In genomic region chr5:98523783-98524182, GRCm38 (mm10) we compare ENCODE assay signal across 23 mouse cellular contexts. TPM values are rescaled to one million over a fixed set of nuclear protein-coding genes. Genes with fewer than 3 reads are reported as not detected.
DNase-seq lines count a peak whose midpoint lies in the region; ATAC-seq and TF ChIP-seq lines count a peak whose summit lies in the region.
"Had no signal": no experiment of that assay in that cellular context is flagged by ENCODE, and none has a peak within 500 bp of the region (broad histone marks: within the 10 kb centered on the region; RNA-seq: fewer than 3 reads in every experiment).

No protein-coding gene starts in this region.

- TF ChIP-seq CTCF in kidney, adult 2 months (conservative IDR thresholded peaks at IDR 0.05; ENCODE audit: insufficient read depth, insufficient read length, low read depth, low read length), result no peak
- TF ChIP-seq CTCF in intestine, postnatal 0 days (IDR thresholded peaks at IDR 0.05; ENCODE audit: low read depth), result no peak

- H3K4me1 ChIP-seq in kidney, adult 2 months (ENCODE audit: control insufficient read depth, insufficient read depth, low read length), result 0 out of 2 replicates have a peak, but pooled peaks cover 2% of the 10 kb centered on the region
- H3K4me1 ChIP-seq in intestine, postnatal 0 days (replicated peaks; ENCODE audit: control insufficient read depth, insufficient read depth, low read length), result no peaks in the 10 kb centered on the region
- H3K4me1 ChIP-seq: embryonic facial prominence, embryonic 10.5 days; forebrain, embryonic 13.5 days; hindbrain, embryonic 10.5 days had no signal

- TF ChIP-seq POLR2A in kidney, adult 2 months (IDR thresholded peaks at IDR 0.05; ENCODE audit: low read depth, low read length), result no peak

- no peak overlapping the region for H3K4me3 ChIP-seq in kidney, adult 2 months (ENCODE audit: insufficient read depth, low read depth, low read length)
- H3K4me3 ChIP-seq in intestine, postnatal 0 days (ENCODE audit: low read depth, low read length), result no peak overlapping the region
- H3K4me3 ChIP-seq: embryonic facial prominence, embryonic 10.5 days; forebrain, embryonic 13.5 days; gastrocnemius, adult 2 months; heart, embryonic 12.5 days; hindbrain, embryonic 10.5 days had no signal

- H3K36me3 ChIP-seq in kidney, adult 2 months (ENCODE audit: control insufficient read depth, insufficient read depth, low read length), result no peaks in the 10 kb centered on the region
- no peaks in the 10 kb centered on the region for H3K36me3 ChIP-seq in intestine, postnatal 0 days (ENCODE audit: control insufficient read depth, insufficient read depth)
- H3K36me3 ChIP-seq: embryonic facial prominence, embryonic 10.5 days; G1E; heart, embryonic 12.5 days; hindbrain, embryonic 10.5 days had no signal

- peak; percentile 53; the same call in 1 of the 2 replicates for ATAC-seq in intestine, postnatal 0 days
- ATAC-seq: CD4-positive, CD25-positive, alpha-beta regulatory T cell, adult 4 months; forebrain, embryonic 13.5 days; forebrain, postnatal 0 days had no signal

- 46% methylated on average over 1 of the region's 1 CpGs for WGBS in kidney, adult 2 months
- WGBS in intestine, postnatal 0 days, result 70% methylated on average over 1 of the region's 1 CpGs

- no peak overlapping the region for H3K9ac ChIP-seq in intestine, postnatal 0 days (ENCODE audit: low read depth, low read length)
- H3K9ac ChIP-seq: forebrain, embryonic 13.5 days; forebrain, postnatal 0 days; heart, embryonic 12.5 days had no signal

- no peaks in the 10 kb centered on the region for H3K9me3 ChIP-seq in intestine, postnatal 0 days (ENCODE audit: control insufficient read depth)
- H3K9me3 ChIP-seq: embryonic facial prominence, embryonic 10.5 days; forebrain, embryonic 13.5 days; heart, embryonic 12.5 days; hindbrain, embryonic 10.5 days had no signal

- no peak overlapping the region for H3K4me2 ChIP-seq in intestine, postnatal 0 days (replicated peaks; ENCODE audit: low read depth)
- H3K4me2 ChIP-seq: forebrain, embryonic 13.5 days; heart, embryonic 12.5 days had no signal

- H3K27ac ChIP-seq in kidney, adult 2 months (ENCODE audit: insufficient read depth, low read depth, low read length), result no peak overlapping the region
- no peak overlapping the region for H3K27ac ChIP-seq in intestine, postnatal 0 days (ENCODE audit: low read depth, low read length)
- H3K27ac ChIP-seq: embryonic facial prominence, embryonic 10.5 days; forebrain, embryonic 13.5 days; gastrocnemius, adult 2 months; hindbrain, embryonic 10.5 days had no signal

- DNase-seq in kidney, adult 2 months, result peak; percentile 62
- DNase-seq in kidney, adult 18-20 months, result no peak
- peak; percentile 6 for DNase-seq in kidney, postnatal 14 days
- DNase-seq in kidney, adult 11 months, result no peak
- no peak for DNase-seq in right cerebral cortex, postnatal 36 days (ENCODE audit: low spot score in 2 of 2)
- no peak for DNase-seq in ovary, postnatal 10 days (ENCODE audit: low spot score)
- DNase-seq: adrenal gland, adult 8-10 months; adrenal gland, postnatal 36 days; B cell, adult 2 months; cerebellum, adult 2 months; cerebellum, postnatal 10 days; forebrain, postnatal 0 days; gastrocnemius, adult 2 months; gastrocnemius, postnatal 25 days had no signal

- no peaks in the 10 kb centered on the region for H3K27me3 ChIP-seq in kidney, adult 2 months (replicated peaks; ENCODE audit: control insufficient read depth, insufficient read depth, low read length)
- H3K27me3 ChIP-seq in intestine, postnatal 0 days (replicated peaks; ENCODE audit: control insufficient read depth, insufficient read depth, low read length), result no peaks in the 10 kb centered on the region
- H3K27me3 ChIP-seq: forebrain, embryonic 13.5 days; heart, embryonic 12.5 days had no signal

RNA-seq across cellular contexts. Expression of gene Gm11111, which starts 28.7 kb away (rescaled TPM):
- polyA plus RNA-seq in kidney, adult 2 months (2012; rRNA removed), result not detected in 2 replicates
- not detected in 2 replicates for polyA plus RNA-seq in intestine, postnatal 0 days (2015; fragmentation: Nextera tagmentation; extraction: Ambion mirVana)
- polyA plus RNA-seq: CD4-positive, CD25-positive, alpha-beta regulatory T cell, adult 4 months; cerebellum, adult 2 months; embryonic facial prominence, embryonic 10.5 days; embryonic facial prominence, embryonic 14.5 days; forebrain, embryonic 13.5 days; forebrain, postnatal 0 days; G1E; heart, embryonic 12.5 days; heart, embryonic 16.5 days; hindbrain, embryonic 10.5 days had no signal

Comparison
In these comparisons a context has a peak if more than half of its experiments do, and no peak if none do; other contexts are left out.
1. DNase-seq: peak in kidney, adult 2 months (single experiment) and kidney, postnatal 14 days (single experiment); none in kidney, adult 18-20 months (single experiment), kidney, adult 11 months (single experiment), right cerebral cortex, postnatal 36 days (0 of 2) and ovary, postnatal 10 days (single experiment).